Mouse (Mus musculus) midbrain, postnatal 0 days (tissue): ENCODE data around the gene Sept9. TPM values are rescaled to one million over a fixed set of nuclear protein-coding genes. Genes with fewer than 3 reads are reported as not detected.

Source experiments
- ATAC-seq: fragments of 200-750 bp; cut with Nextera tagmentation; 2 replicates; pipeline ENCODE4 v1.8.0; 2017; ENCODE audit warnings: moderate number of reproducible peaks, mild to moderate bottlenecking, moderate TSS enrichment, moderate library complexity; ENCODE audit not compliant: low FRiP score
- DNase-seq: peaks from one replicate; pipeline ENCODE4 v3.0.0-alpha.2; 2015; ENCODE audit warnings: low spot score
- H3K27ac ChIP-seq: fragments of 300-500 bp; sonication (generic); 2 replicates; pipeline ENCODE4 v1.5.1; 2014; ENCODE audit warnings: low read depth, mild to moderate bottlenecking, low read length, mixed read lengths
- H3K27me3 ChIP-seq: fragments of 300-500 bp; sonication (generic); 2 replicates; pipeline ENCODE4 v1.6.1; 2014; ENCODE audit warnings: low read length, control low read depth, mixed read lengths; ENCODE audit not compliant: insufficient read depth
- H3K36me3 ChIP-seq: fragments of 300-500 bp; sonication (generic); 2 replicates; pipeline ENCODE4 v1.6.1; 2014; ENCODE audit warnings: low read length, control low read depth, mixed read lengths; ENCODE audit not compliant: insufficient read depth
- H3K4me1 ChIP-seq: fragments of 300-500 bp; sonication (generic); 2 replicates; pipeline ENCODE4 v1.6.1; 2014; ENCODE audit warnings: mild to moderate bottlenecking, control low read depth, antibody characterized with exemption, low read length, mixed read lengths; ENCODE audit not compliant: insufficient read depth
- H3K4me2 ChIP-seq: fragments of 300-500 bp; sonication (generic); 2 replicates; pipeline ENCODE4 v1.6.1; 2014; ENCODE audit warnings: low read depth, mild to moderate bottlenecking, low read length, mixed read lengths; ENCODE audit not compliant: poor library complexity, severe bottlenecking
- H3K4me3 ChIP-seq: fragments of 300-500 bp; sonication (generic); 2 replicates; pipeline ENCODE4 v1.5.1; 2014; ENCODE audit warnings: low read depth, mild to moderate bottlenecking, low read length, moderate library complexity
- H3K9ac ChIP-seq: fragments of 300-500 bp; sonication (generic); replicated peaks from 2 replicates; pipeline ENCODE4 v1.6.1; 2014; ENCODE audit warnings: mild to moderate bottlenecking, low read length, moderate library complexity, mixed read lengths; ENCODE audit not compliant: poor library complexity, severe bottlenecking
- H3K9me3 ChIP-seq: fragments of 300-500 bp; sonication (generic); 2 replicates; pipeline ENCODE4 v1.6.1; 2016; ENCODE audit warnings: low read length, control low read depth
- CTCF ChIP-seq: IDR thresholded peaks from 2 replicates; pipeline ENCODE4 v1.5.1; 2016; ENCODE audit warnings: antibody characterized with exemption, mild to moderate bottlenecking
- WGBS: fragments of 180-500 bp; shearing (Covaris S2); extraction: QIAGEN DNeasy Blood & Tissue Kit; methylation state at CpG from one replicate; pipeline ENCODE4 v1.1.7; 2014; 5-methylcytosine and 5-hydroxymethylcytosine counted together
- polyA plus RNA-seq: library from polyadenylated mRNA; unstranded; fragments of >200 nt; fragmentation: Nextera tagmentation; extraction: Ambion mirVana; gene quantifications from 2 replicates; pipeline ENCODE4 v1.2.1, GENCODE M21; 2015
- total RNA-seq: library from RNA; depleted of rRNA; stranded (reverse); fragments of >200 nt; gene quantifications from 2 replicates; pipeline ENCODE4 v1.2.3, GENCODE M21; 2014

Gene Sept9
- total and polyA plus RNA-seq, 2 experiments from 2014 or later: 95.3 to 105 TPM

- H3K36me3 ChIP-seq: no peaks in the 10 kb centered on the region
- no peak for TF ChIP-seq CTCF
- no peak for ATAC-seq
- WGBS: 61% methylated on average over 20 of the region's 20 CpGs
- H3K9ac ChIP-seq: no peak overlapping the region
- no peak overlapping the region for H3K4me2 ChIP-seq
- no peaks in the 10 kb centered on the region for H3K9me3 ChIP-seq
- H3K27me3 ChIP-seq: no peaks in the 10 kb centered on the region
- no peak for DNase-seq
- H3K27ac ChIP-seq: no peak overlapping the region
- no peaks in the 10 kb centered on the region for H3K4me1 ChIP-seq
- no peak overlapping the region for H3K4me3 ChIP-seq
Measured at GRCm38 (mm10) chr11:117373195-117373594, 173.7 kb downstream of the Sept9 start.

- TF ChIP-seq CTCF: no peak
- Histone ChIP-seq H3K4me2 (no peak overlapping the region), H3K4me3 (no peak overlapping the region), H3K9me3 (no peaks in the 10 kb centered on the region), H3K4me1 (no peaks in the 10 kb centered on the region), H3K27ac (no peak overlapping the region), H3K9ac (no peak overlapping the region), H3K27me3 (no peaks in the 10 kb centered on the region), H3K36me3 (no peaks in the 10 kb centered on the region)
- no peak for ATAC-seq
- WGBS: 25% methylated on average over 4 of the region's 4 CpGs
- no peak for DNase-seq
Measured at GRCm38 (mm10) chr11:117373870-117374269, 174.4 kb downstream of the Sept9 start.

- Histone ChIP-seq H3K27ac (no peak overlapping the region), H3K9ac (no peak overlapping the region), H3K36me3 (no peaks in the 10 kb centered on the region), H3K9me3 (no peaks in the 10 kb centered on the region), H3K4me2 (no peak overlapping the region), H3K4me1 (no peaks in the 10 kb centered on the region), H3K27me3 (no peaks in the 10 kb centered on the region), H3K4me3 (no peak overlapping the region)
- TF ChIP-seq CTCF: no peak
- DNase-seq (no peak), ATAC-seq (no peak)
- 62% methylated on average over 7 of the region's 7 CpGs for WGBS
Measured at GRCm38 (mm10) chr11:117374288-117374687, 174.8 kb downstream of the Sept9 start.

- no peak for TF ChIP-seq CTCF
- Histone ChIP-seq H3K27ac (no peak overlapping the region), H3K9me3 (no peaks in the 10 kb centered on the region), H3K4me1 (0 out of 2 replicates have a peak, but pooled peaks cover 7% of the 10 kb centered on the region), H3K36me3 (no peaks in the 10 kb centered on the region), H3K4me2 (no peak overlapping the region), H3K27me3 (no peaks in the 10 kb centered on the region), H3K9ac (no peak overlapping the region), H3K4me3 (no peak overlapping the region)
- no peak for ATAC-seq
- WGBS: 84% methylated on average over 5 of the region's 5 CpGs
- no peak for DNase-seq
Measured at GRCm38 (mm10) chr11:117379774-117380173, 180.3 kb downstream of the Sept9 start.

GRCm38 (mm10) chr11:117384235-117384634, 184.8 kb downstream of the Sept9 start:
- no peak for TF ChIP-seq CTCF
- ATAC-seq (no peak), DNase-seq (no peak)
- Histone ChIP-seq H3K4me2 (no peak overlapping the region), H3K9me3 (no peaks in the 10 kb centered on the region), H3K9ac (no peak overlapping the region), H3K27me3 (no peaks in the 10 kb centered on the region; the same call in 1 of the 2 replicates), H3K27ac (no peak overlapping the region), H3K4me3 (no peak overlapping the region), H3K36me3 (no peaks in the 10 kb centered on the region), H3K4me1 (0 out of 2 replicates have a peak, but pooled peaks cover 10% of the 10 kb centered on the region)
- 25% methylated on average over 9 of the region's 9 CpGs for WGBS

GRCm38 (mm10) chr11:117384897-117385296, 185.4 kb downstream of the Sept9 start:
- 2% methylated on average over 16 of the region's 16 CpGs for WGBS
- peak; percentile 92 for TF ChIP-seq CTCF
- Histone ChIP-seq H3K9me3 (no peaks in the 10 kb centered on the region), H3K4me1 (0 out of 2 replicates have a peak, but pooled peaks cover 10% of the 10 kb centered on the region), H3K27ac (no peak overlapping the region), H3K4me3 (no peak overlapping the region), H3K36me3 (no peaks in the 10 kb centered on the region), H3K4me2 (no peak overlapping the region), H3K27me3 (no peaks in the 10 kb centered on the region; the same call in 1 of the 2 replicates), H3K9ac (no peak overlapping the region)
- peak; percentile 96 for DNase-seq
- peak; percentile 27; the same call in 1 of the 2 replicates for ATAC-seq
